Mouse (Mus musculus) bone marrow, adult 2 months (tissue): Measurements from ENCODE around the gene Ssc4d. TPM values are rescaled to one million over a fixed set of nuclear protein-coding genes. Genes with fewer than 3 reads are reported as not detected.

Source experiments
- H3K27ac ChIP-seq: fragments of 200-500 bp; 2 replicates; pipeline ENCODE4 v1.5.1; 2012; ENCODE audit warnings: low read depth, mild to moderate bottlenecking, control low read depth, inconsistent platforms, low read length; ENCODE audit not compliant: control insufficient read depth, poor library complexity, insufficient read depth
- H3K4me1 ChIP-seq: fragments of 200-500 bp; 2 replicates; pipeline ENCODE4 v1.6.1; 2011; ENCODE audit warnings: low read length; ENCODE audit not compliant: control insufficient read depth, insufficient read depth
- H3K4me3 ChIP-seq: fragments of 200-500 bp; replicated peaks from 2 replicates; pipeline ENCODE3; 2011; ENCODE audit warnings: mild to moderate bottlenecking, low read depth, low read length, control low read depth; ENCODE audit not compliant: control insufficient read depth
- CTCF ChIP-seq: fragments of 200-500 bp; IDR thresholded peaks from 2 replicates; pipeline ENCODE4 v1.5.1; 2011; ENCODE audit warnings: low read length, control low read depth; ENCODE audit not compliant: control insufficient read depth, insufficient read depth
- POLR2A ChIP-seq: fragments of 200-500 bp; IDR thresholded peaks from 2 replicates; pipeline ENCODE4 v1.6.1; 2011; ENCODE audit warnings: low read depth, mild to moderate bottlenecking, control low read depth, low read length, borderline replicate concordance; ENCODE audit not compliant: control insufficient read depth
- WGBS: fragments of 180-500 bp; shearing (Covaris S2); methylation state at CpG from one replicate; pipeline ENCODE4 v1.1.7; 2018; 5-methylcytosine and 5-hydroxymethylcytosine counted together
- polyA plus RNA-seq: library from polyadenylated mRNA; stranded (reverse); fragments of >200 nt; gene quantifications from 2 replicates; pipeline ENCODE4 v1.2.4, GENCODE M21; 2011; ENCODE audit warnings: low replicate concordance; ENCODE audit not compliant: missing spikeins, insufficient read depth, insufficient read length

The Ssc4d gene
- 1.1 and 4.0 TPM in 2 replicates for polyA plus RNA-seq

GRCm38 (mm10) chr5:135974365-135974764 is at the start of gene Ssc4d:
Gene Ssc4d, minus strand, starts transcription at chr5:135974531.
- WGBS: 24% methylated on average over 9 of the region's 9 CpGs
- no peak for TF ChIP-seq POLR2A
- no peak for TF ChIP-seq CTCF
- H3K4me1 ChIP-seq: no peaks in the 10 kb centered on the region
- no peak within 1 kb of the TSS for H3K27ac ChIP-seq
- no peak within 1 kb of the TSS for H3K4me3 ChIP-seq

- no peak overlapping the region for H3K4me3 ChIP-seq
- no peak for TF ChIP-seq CTCF
- TF ChIP-seq POLR2A: no peak
- H3K4me1 ChIP-seq: no peaks in the 10 kb centered on the region; the same call in 1 of the 2 replicates
- 65% methylated on average over 1 of the region's 1 CpGs for WGBS
- H3K27ac ChIP-seq: no peak overlapping the region
Observed at GRCm38 (mm10) chr5:136019907-136020306, 45.6 kb upstream of the Ssc4d start.

- 75% methylated on average over 2 of the region's 2 CpGs for WGBS
- Histone ChIP-seq H3K4me1 (no peaks in the 10 kb centered on the region; the same call in 1 of the 2 replicates), H3K4me3 (no peak overlapping the region), H3K27ac (no peak overlapping the region)
- TF ChIP-seq POLR2A (no peak), CTCF (no peak)
Observed at GRCm38 (mm10) chr5:136018726-136019125, 44.4 kb upstream of the Ssc4d start.

GRCm38 (mm10) chr5:136017262-136017661 is 42.9 kb upstream of the Ssc4d start:
- Histone ChIP-seq H3K4me3 (no peak overlapping the region), H3K27ac (no peak overlapping the region), H3K4me1 (no peaks in the 10 kb centered on the region)
- WGBS: 70% methylated on average over 6 of the region's 6 CpGs
- TF ChIP-seq POLR2A: no peak
- TF ChIP-seq CTCF: no peak

- Histone ChIP-seq H3K4me3 (no peak overlapping the region), H3K4me1 (no peaks in the 10 kb centered on the region), H3K27ac (no peak overlapping the region)
- TF ChIP-seq POLR2A (no peak), CTCF (no peak)
- WGBS: 80% methylated on average over 10 of the region's 10 CpGs
Observed at GRCm38 (mm10) chr5:136016014-136016876, 41.9 kb upstream of the Ssc4d start.

- WGBS: 83% methylated on average over 10 of the region's 10 CpGs
- H3K4me3 ChIP-seq: no peak overlapping the region
- no peak overlapping the region for H3K27ac ChIP-seq
- no peaks in the 10 kb centered on the region for H3K4me1 ChIP-seq
- no peak for TF ChIP-seq CTCF
- no peak for TF ChIP-seq POLR2A
Observed at GRCm38 (mm10) chr5:136015586-136015985, 41.3 kb upstream of the Ssc4d start.

GRCm38 (mm10) chr5:136014877-136015276 is 40.5 kb upstream of the Ssc4d start:
- no peak for TF ChIP-seq CTCF
- no peak for TF ChIP-seq POLR2A
- no peak overlapping the region for H3K4me3 ChIP-seq
- H3K4me1 ChIP-seq: no peaks in the 10 kb centered on the region
- whole genome bisulfite sequencing: 83% methylated on average over 10 of the region's 10 CpGs
- H3K27ac ChIP-seq: no peak overlapping the region; the same call in 1 of the 2 replicates

- TF ChIP-seq CTCF (no peak), POLR2A (no peak)
- no peak overlapping the region for H3K4me3 ChIP-seq
- WGBS: 60% methylated on average over 7 of the region's 7 CpGs
- H3K4me1 ChIP-seq: no peaks in the 10 kb centered on the region
- H3K27ac ChIP-seq: no peak overlapping the region
Observed at GRCm38 (mm10) chr5:136007745-136008144, 33.4 kb upstream of the Ssc4d start.

- no peak for TF ChIP-seq POLR2A
- no peak for TF ChIP-seq CTCF
- WGBS: 84% methylated on average over 4 of the region's 4 CpGs
- Histone ChIP-seq H3K27ac (no peak overlapping the region), H3K4me1 (no peaks in the 10 kb centered on the region; the same call in 1 of the 2 replicates), H3K4me3 (no peak overlapping the region)
Observed at GRCm38 (mm10) chr5:136004537-136004936, 30.2 kb upstream of the Ssc4d start.
